Mouse (Mus musculus) G1E (cell line): ENCODE data around the gene BC003965.

Experiments used
- CTCF ChIP-seq: IDR thresholded peaks from 2 replicates; pipeline ENCODE4 v1.5.1; 2012; ENCODE audit warnings: low read depth, low read length, inconsistent platforms, mixed read lengths
- GATA2 ChIP-seq: IDR thresholded peaks from 2 replicates; pipeline ENCODE4 v1.6.1; 2012; ENCODE audit warnings: low read depth, low read length, inconsistent platforms, borderline replicate concordance
- POLR2AphosphoS5 ChIP-seq: IDR thresholded peaks from 2 replicates; pipeline ENCODE4 v1.6.1; 2012; ENCODE audit warnings: low read depth, low read length, inconsistent platforms; ENCODE audit not compliant: insufficient replicate concordance
- TAL1 ChIP-seq: conservative IDR thresholded peaks from 2 replicates; pipeline ENCODE4 v1.6.1; 2012; ENCODE audit warnings: low read depth, low read length, inconsistent platforms, mixed read lengths

GRCm38 (mm10) chr17:25225659-25226058, 41.3 kb downstream of the BC003965 start:
- TF ChIP-seq CTCF (no peak), TAL1 (peak; percentile 80), GATA2 (no peak), POLR2AphosphoS5 (no peak)
